Mouse (Mus musculus) ES-Bruce4 (cell line): ENCODE measurements at regions not wholly inside any gene's neighbourhood (a gene's known extent, or its start where the extent isn't known, plus 50 kb on each side); places are given as distances from the start of the nearest gene placed in this dataset.

Source experiments
- H3K27ac ChIP-seq: 2 replicates; pipeline ENCODE4 v1.5.1; 2012; ENCODE audit warnings: low read length, inconsistent platforms; ENCODE audit not compliant: insufficient read depth
- H3K27me3 ChIP-seq: 2 replicates; pipeline ENCODE4 v1.6.1; 2012; ENCODE audit warnings: mild to moderate bottlenecking, low read length, inconsistent platforms; ENCODE audit not compliant: control insufficient read depth, poor library complexity, insufficient read depth, severe bottlenecking
- H3K36me3 ChIP-seq: 2 replicates; pipeline ENCODE4 v1.6.1; 2012; ENCODE audit warnings: inconsistent platforms, mild to moderate bottlenecking, low read length, moderate library complexity; ENCODE audit not compliant: control insufficient read depth, poor library complexity, insufficient read depth, severe bottlenecking
- H3K4me1 ChIP-seq: one replicate; pipeline ENCODE4 v1.8.1; 2011; ENCODE audit warnings: low read length; ENCODE audit not compliant: control insufficient read depth, insufficient read depth
- H3K4me3 ChIP-seq: 2 replicates; pipeline ENCODE4 v1.5.1; 2011; ENCODE audit warnings: low read depth, mild to moderate bottlenecking, low read length
- H3K9ac ChIP-seq: 2 replicates; pipeline ENCODE4 v1.6.1; 2012; ENCODE audit warnings: low read depth, mild to moderate bottlenecking, inconsistent platforms; ENCODE audit not compliant: poor library complexity, severe bottlenecking
- H3K9me3 ChIP-seq: replicated peaks from 2 replicates; pipeline ENCODE4 v1.6.1; 2012; ENCODE audit warnings: mild to moderate bottlenecking, low read length, inconsistent platforms; ENCODE audit not compliant: control insufficient read depth, poor library complexity, insufficient read depth, severe bottlenecking
- CTCF ChIP-seq: IDR thresholded peaks from one replicate; pipeline ENCODE4 v1.8.1; 2011; ENCODE audit warnings: low read depth, low read length
- EP300 ChIP-seq: IDR thresholded peaks from 2 replicates; pipeline ENCODE4 v1.6.1; 2011; ENCODE audit warnings: low read depth, low read length; ENCODE audit not compliant: insufficient read depth
- POLR2A ChIP-seq: IDR thresholded peaks from one replicate; pipeline ENCODE4 v1.8.1; 2011; ENCODE audit warnings: low read length; ENCODE audit not compliant: insufficient read depth

DNA sequence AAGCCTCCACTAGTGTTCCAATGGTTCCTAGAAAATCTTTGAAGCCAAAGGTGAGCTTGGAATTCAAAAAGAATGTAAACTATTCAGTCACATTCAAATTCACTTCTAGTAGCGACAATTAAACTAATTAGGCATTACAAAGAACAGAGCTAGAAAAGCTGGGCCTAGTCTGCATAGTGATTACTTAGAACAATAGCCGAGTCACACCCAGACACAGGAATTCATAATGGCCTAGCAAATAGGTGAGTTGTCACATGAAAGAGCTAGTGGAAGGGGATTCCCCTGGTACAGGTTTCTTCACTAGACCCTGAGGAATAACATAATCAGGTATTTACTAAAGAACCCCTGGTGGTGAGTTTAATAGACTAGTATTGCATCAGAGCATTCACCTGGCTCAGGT lies 958.9 kb downstream of the Serpinb8 start:
- Histone ChIP-seq H3K27me3 (no peaks in the 10 kb centered on the region), H3K4me1 (peaks cover 1% of the 10 kb centered on the region), H3K9ac (no peak overlapping the region), H3K9me3 (peaks cover 14% of the 10 kb centered on the region), H3K36me3 (no peaks in the 10 kb centered on the region), H3K4me3 (no peak overlapping the region), H3K27ac (peak overlapping the region; percentile 90; the same call in 1 of the 2 replicates)
- TF ChIP-seq CTCF = no peak
- no peak for TF ChIP-seq EP300
- no peak for TF ChIP-seq POLR2A

DNA sequence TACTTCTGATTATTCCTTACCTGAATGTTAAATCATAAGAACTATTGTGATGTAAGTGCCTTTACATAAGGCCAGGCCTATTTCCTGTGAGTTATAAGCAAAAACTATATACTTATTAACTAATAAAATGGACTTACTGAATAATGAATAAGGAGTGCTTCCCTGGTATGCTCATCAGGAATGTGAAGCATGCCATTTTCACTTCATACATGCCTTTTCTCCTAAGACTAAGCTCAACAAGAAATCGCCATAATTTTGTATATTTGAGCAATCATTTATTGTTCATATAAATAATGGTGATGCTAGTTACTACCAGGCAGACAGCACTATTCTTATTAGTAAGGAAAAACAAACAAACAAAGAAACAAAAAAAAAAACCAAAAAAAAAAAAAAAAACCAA lies 969.1 kb downstream of the Serpinb8 start:
- Histone ChIP-seq H3K27ac (no peak overlapping the region), H3K9ac (no peak overlapping the region), H3K27me3 (no peaks in the 10 kb centered on the region), H3K4me1 (no peaks in the 10 kb centered on the region), H3K4me3 (no peak overlapping the region), H3K9me3 (no peaks in the 10 kb centered on the region), H3K36me3 (no peaks in the 10 kb centered on the region)
- TF ChIP-seq POLR2A (no peak), CTCF (no peak), EP300 (no peak)

DNA sequence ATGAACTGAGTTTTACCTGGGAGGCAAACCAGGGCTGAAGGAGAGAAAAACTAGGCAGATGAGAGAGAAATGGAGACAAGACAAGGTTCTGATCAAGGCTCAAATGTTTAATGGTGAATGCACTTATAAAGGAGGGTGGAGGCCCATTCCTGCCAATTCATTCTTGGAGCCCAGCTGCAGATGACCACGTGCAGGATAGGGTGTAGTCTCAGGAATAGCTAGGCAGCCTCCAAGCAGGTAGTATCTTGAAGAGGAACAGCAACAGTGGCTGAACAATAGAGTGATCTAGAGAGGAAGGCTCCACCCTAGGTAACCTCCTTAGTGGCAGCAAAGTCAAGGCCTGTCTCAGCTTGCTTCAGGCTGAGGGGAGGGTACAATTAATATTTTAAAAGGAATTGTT lies 973.2 kb downstream of the Serpinb8 start:
- Histone ChIP-seq H3K9ac (no peak overlapping the region), H3K9me3 (no peaks in the 10 kb centered on the region), H3K27me3 (no peaks in the 10 kb centered on the region), H3K4me1 (no peaks in the 10 kb centered on the region), H3K4me3 (no peak overlapping the region), H3K27ac (no peak overlapping the region), H3K36me3 (no peaks in the 10 kb centered on the region)
- TF ChIP-seq EP300 (0 out of 2 replicates have a peak, but pooled peaks have one; percentile 25), CTCF (no peak)

DNA sequence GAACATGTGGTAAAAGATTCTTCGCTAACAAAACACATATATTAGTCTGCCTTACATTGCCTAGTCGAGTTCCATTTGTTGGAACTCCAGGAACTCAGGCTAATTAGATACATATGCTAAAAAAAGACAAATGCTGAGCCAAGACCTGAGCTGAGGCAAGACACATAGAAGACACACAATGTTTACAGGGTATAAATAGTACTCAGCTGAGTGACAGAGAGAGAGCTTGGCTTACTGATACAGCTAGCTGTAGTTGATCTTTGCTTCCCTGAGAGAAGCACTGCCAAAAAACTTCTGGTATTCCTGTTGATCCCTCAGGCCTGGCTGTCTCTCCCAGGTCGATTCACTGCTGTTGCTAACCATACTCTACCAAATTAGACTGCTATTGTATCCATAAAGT lies 982.2 kb downstream of the Serpinb8 start:
- H3K9me3 ChIP-seq = no peaks in the 10 kb centered on the region
- TF ChIP-seq POLR2A = no peak
- TF ChIP-seq EP300 = no peak
- TF ChIP-seq CTCF = no peak
- H3K27me3 ChIP-seq = no peaks in the 10 kb centered on the region
- H3K4me1 ChIP-seq = no peaks in the 10 kb centered on the region
- H3K9ac ChIP-seq = no peak overlapping the region
- H3K36me3 ChIP-seq = no peaks in the 10 kb centered on the region
- H3K4me3 ChIP-seq = no peak overlapping the region
- no peak overlapping the region for H3K27ac ChIP-seq

DNA sequence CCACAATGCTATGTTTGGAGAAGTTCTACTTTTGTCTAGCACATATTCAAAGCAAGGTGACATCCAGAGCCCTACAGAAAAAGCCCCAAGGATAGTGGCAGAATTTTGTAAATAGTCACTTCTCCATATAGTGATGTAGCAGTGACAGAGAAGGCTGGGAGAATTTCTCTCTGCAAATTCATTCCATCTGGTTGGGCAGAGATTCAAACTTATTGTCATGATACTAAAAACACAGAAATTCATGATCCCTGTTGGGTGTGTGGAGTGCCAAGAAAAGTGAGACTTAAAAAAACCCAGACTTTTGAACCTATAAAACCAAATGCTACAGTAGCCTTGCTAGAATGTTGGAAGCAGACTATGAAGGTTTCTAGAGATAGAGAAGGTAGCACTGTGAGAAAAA lies 983.0 kb downstream of the Serpinb8 start:
- no peak overlapping the region for H3K4me3 ChIP-seq
- no peak overlapping the region for H3K27ac ChIP-seq
- no peaks in the 10 kb centered on the region for H3K36me3 ChIP-seq
- no peak overlapping the region for H3K9ac ChIP-seq
- H3K27me3 ChIP-seq = no peaks in the 10 kb centered on the region
- no peaks in the 10 kb centered on the region for H3K9me3 ChIP-seq
- TF ChIP-seq POLR2A = no peak
- TF ChIP-seq CTCF = no peak
- no peak for TF ChIP-seq EP300
- no peaks in the 10 kb centered on the region for H3K4me1 ChIP-seq

DNA sequence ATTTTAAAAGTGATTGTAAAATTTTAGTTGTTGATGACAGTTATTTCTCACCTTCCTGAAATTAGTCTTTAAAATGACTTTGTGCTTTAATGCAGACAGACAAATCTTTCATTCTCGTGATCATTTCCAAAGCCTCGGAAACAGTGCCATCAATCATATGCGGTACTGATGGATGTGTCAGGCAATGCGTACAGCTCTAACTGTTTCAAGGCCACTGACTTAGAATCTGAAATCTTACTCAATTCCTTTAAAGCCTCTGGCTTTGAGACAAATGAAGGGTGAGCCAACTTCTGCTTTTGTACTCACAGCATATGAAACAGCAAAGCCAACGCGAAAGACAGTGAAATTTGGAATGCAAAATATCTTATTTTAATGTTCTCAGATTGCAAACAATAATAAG lies 987.0 kb downstream of the Serpinb8 start:
- Histone ChIP-seq H3K9ac (no peak overlapping the region), H3K27me3 (no peaks in the 10 kb centered on the region), H3K4me1 (no peaks in the 10 kb centered on the region), H3K36me3 (no peaks in the 10 kb centered on the region), H3K27ac (no peak overlapping the region), H3K9me3 (no peaks in the 10 kb centered on the region), H3K4me3 (no peak overlapping the region)
- TF ChIP-seq POLR2A (no peak), CTCF (no peak), EP300 (no peak)
